Mouse (Mus musculus) frontal cortex, adult 2 months (tissue): Measurements from ENCODE around the gene Gm128. TPM values are rescaled to one million over a fixed set of nuclear protein-coding genes. Genes with fewer than 3 reads are reported as not detected.
A peak's percentile ranks its signal among the peaks of the same experiment; 100 is the strongest.

Source experiments
- DNase-seq, 2 experiments: peaks; one replicate each; pipeline ENCODE4 v3.0.0; 2022; ENCODE audit warnings: low spot score in 1 of 2; ENCODE audit errors: extremely low spot score in 1 of 2
- polyA plus RNA-seq: library from polyadenylated mRNA; depleted of rRNA; stranded (reverse); fragments of >200 nt; gene quantifications from 2 replicates; pipeline ENCODE4 v1.2.3, GENCODE M21; 2012

Gene Gm128
- polyA plus RNA-seq, 1 experiment, result 0.30 TPM

DNA sequence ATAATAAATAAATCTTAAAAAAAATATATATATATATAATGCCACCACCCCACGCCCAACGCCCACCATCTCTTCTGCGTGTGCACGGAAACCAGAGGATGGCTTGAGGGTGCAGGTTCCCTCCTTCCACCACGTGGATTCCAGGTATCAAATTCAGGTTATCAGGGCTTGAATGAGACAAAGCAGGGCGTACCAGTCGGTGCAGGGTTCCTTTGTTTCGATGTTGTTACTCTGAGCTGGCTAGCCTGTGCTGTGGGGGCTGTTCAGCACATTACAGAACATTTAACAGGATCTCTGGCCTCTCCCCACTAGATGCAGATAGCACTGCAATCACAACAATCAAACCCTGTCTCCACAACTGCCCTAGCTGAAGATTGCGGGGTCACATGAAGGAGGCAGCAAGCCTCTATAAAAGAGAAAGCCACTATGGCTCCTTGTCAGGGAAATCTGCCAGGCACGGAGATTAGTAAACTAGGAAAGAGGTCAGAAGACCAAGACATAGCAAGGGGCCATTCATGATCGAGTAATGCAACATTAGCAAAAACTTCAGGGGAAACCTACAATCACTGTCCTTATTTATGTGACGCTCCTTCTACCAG is 29.5 kb upstream of the Gm128 start:
- DNase-seq, result no peak

DNA sequence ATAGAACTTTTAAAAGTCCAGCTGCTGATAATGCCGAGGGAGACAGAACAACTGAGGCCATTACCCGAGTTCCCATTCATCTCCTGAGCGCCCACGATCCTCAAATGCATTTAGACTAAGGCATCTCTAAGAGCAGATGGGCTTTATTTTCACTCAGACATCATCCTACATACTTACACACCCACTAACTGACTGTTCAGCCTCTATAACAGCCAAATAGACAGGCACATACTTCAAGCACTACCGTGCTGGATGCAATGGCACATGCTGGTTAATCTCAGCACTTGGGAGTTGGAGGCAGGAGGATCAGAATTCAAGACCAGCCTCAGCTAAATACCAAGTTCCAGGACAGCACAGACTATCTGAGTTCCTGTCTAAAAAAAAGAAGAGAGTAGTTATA is 28.4 kb upstream of the Gm128 start:
- peak in 1 of 2 experiments; percentile 48 for DNase-seq

GRCm38 (mm10) chr3:95267855-95268254 is 26.5 kb upstream of the Gm128 start:
- DNase-seq, result no peak

GRCm38 (mm10) chr3:95266052-95266451 is 24.7 kb upstream of the Gm128 start:
- DNase-seq, result no peak

DNA sequence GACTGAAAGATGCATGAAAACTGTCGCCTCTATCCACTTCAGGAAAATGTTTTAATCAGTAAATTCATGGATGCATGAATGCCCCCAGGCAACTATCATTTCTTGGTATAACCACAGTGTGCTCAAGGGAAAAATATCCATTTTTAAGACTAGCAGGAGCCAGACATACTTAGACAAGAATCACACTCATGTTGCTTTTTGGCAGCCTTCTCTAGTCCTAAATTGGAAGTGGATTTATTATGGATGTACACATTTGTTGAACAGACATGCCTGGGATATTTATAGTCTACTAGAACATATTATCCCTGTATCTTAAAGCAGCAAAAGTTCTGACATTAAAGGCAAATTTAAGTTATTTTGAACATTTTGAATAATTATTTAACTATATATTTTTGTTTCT is 23.3 kb upstream of the Gm128 start:
- peak in 1 of 2 experiments; percentile 52 for DNase-seq

GRCm38 (mm10) chr3:95263089-95263739 is 21.8 kb upstream of the Gm128 start:
- peak in 1 of 2 experiments; percentile 67 for DNase-seq

DNA sequence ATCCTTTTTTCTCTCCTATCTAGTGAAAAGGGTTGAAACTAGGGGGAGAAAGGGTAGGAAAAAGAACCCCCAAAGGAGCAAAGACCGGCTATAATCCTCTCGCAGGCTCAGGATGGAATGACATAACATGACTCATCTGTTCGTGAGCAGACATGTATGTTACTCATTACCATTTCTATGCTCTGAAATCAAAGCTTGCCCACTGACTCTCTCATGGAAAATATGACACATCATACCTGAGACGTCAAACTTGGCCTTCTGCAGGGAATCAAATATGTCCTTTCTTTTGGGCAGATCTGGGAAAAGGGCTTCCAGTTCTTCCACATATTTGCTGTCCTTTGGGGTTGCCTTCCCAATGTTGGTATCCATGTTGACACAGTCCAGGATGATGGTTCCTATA is 20.6 kb upstream of the Gm128 start:
- no peak for DNase-seq

DNA sequence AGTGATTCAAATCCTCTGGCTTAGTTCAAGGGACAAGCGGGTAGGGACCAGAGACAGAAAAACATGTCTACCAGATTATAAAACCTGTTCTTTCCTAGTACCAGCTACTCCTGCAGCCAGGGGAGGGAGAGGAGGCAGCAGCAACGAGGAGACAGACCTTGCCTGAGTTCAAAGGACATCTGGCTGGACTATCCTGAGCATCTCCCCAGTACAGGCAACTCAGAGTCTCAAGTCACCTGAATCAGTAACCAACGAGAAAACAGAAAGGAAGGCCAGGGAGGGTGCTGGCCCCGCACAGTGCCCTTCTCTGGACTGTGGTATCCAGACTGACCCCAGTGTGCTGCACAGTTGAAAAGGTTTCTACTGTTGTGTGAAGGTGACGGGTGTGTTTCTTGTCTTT is 15.5 kb upstream of the Gm128 start:
- DNase-seq, result no peak

DNA sequence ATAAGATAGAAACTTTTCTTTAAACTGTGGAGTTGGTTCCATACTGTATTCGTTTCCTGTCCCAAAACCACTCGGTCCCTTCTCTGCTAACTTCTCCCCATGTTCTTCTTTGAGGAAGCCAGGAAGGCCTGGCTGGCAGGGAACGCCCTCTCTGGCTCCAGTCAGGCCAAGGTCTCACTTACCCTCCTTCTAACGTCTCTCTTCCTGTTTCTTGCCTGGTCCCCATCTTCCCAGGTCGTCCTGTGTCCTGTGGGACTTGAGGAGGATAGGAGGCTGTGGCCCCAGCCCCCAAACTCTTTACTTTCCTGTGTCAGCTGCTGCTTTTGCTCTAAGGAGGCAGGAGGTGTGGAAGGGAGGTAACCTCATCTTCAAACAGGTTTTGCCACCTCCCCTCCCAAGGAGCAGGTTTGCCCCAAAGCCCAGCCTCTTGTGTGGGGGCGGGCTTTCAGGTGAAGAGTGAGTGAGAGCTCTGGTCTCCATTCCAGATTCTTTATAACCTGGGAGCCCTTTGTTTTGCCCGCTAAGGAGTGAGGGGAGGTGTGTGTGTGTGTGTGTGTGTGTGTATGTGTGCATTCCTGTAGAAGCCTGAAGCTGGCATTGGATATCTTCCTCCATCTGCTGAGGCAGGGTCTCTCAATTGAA is 9.5 kb upstream of the Gm128 start, which contains the start of gene Bnipl:
Gene Bnipl, minus strand, starts transcription at position 411 of the 642 bp plus-strand sequence.
- DNase-seq, result no peak

DNA sequence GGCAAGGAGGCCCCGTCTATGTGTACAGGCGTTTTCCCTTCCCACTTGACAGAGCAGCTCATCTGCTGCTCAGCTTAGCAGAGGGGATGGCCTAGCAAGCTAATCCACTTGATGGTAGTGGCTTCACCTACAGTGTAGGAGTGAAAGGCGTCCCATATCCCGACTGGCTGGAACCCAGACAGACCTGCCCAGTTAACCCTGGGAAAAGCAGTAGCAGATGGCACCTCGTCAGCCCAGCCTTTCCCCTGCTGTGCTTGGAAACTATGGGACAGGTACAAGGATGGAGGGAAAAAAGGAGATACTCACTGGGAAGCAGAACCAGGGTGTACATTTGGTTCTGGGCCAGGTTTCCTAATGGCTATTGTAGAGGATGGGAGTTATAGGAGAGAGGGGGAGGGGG is 9.0 kb upstream of the Gm128 start:
- no peak for DNase-seq

GRCm38 (mm10) chr3:95247660-95248336 is 6.4 kb upstream of the Gm128 start:
- DNase-seq, result no peak

DNA sequence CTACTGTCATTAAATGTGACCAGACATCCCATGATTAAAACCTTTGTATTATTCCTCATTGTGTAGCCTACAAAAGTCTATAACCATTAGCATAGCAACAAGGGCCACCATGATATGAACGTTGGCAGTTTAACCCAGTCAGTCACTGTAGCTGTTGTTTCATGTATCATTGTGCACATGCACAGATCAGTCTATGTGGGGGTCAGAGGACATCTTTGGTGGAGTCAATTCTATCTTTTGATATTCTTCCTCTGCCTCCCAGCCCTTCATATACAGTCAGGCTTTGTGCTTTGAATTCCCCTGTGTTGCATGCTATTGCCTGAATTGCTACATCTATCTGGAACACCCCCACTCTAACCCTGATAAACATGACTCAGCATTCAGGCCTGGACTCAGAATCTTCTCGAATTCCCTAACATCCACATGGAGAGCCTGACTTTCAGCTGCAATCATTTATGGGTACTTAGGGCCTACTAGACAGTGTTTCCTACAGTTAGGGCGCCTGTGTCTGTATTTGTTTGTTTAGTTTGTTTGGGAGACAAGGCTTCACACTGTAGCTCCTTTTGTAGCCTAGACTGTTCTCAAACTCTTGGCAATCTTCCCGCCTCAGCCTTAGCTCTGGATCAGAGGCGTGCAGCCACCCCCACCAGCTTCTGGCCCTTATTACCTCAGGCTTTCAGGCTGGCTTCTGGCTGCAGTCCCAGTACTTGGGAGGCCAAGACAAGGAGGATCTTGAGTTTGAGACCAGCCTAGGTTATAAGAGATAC is 5.2 kb upstream of the Gm128 start:
- peak; percentile 46 to 75 for DNase-seq

GRCm38 (mm10) chr3:95243086-95243485 is 1.7 kb upstream of the Gm128 start:
- DNase-seq, result no peak

- DNase-seq, result no peak
Measured at GRCm38 (mm10) chr3:95240900-95241299, 498 bp downstream of the Gm128 start.

- DNase-seq, result no peak
Measured at GRCm38 (mm10) chr3:95239971-95240370, 1.4 kb downstream of the Gm128 start.

- DNase-seq, result no peak
Measured at GRCm38 (mm10) chr3:95239022-95239421, 2.4 kb downstream of the Gm128 start.

DNA sequence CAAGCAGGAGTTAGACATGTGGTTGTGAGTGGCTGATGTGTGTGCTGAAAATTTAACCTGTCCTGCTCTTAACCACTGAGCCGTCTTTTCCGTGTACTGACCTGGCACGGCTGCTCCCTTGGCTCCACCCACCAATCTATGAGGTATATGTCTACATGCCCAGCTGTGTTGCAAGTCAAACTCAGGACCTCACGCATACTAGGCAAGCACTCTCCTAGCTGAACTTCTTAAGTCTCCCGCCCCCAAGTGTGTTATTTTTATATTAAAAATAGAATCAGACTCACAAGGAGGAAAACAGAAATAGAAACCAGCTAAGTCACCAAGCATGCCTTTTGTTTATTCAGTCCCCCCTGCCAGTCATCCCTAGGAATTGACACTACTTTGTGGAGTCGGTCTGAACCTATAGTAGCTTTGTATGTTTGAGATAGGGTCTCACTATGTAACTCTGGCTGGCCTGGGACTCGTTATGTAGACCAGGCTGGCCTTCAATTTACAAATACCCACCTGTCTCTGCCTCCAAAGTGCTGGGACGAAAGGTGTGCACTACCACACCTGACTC is 3.8 kb downstream of the Gm128 start:
- DNase-seq, result no peak

- DNase-seq, result no peak
Measured at GRCm38 (mm10) chr3:95235386-95236301, 5.8 kb downstream of the Gm128 start.

DNA sequence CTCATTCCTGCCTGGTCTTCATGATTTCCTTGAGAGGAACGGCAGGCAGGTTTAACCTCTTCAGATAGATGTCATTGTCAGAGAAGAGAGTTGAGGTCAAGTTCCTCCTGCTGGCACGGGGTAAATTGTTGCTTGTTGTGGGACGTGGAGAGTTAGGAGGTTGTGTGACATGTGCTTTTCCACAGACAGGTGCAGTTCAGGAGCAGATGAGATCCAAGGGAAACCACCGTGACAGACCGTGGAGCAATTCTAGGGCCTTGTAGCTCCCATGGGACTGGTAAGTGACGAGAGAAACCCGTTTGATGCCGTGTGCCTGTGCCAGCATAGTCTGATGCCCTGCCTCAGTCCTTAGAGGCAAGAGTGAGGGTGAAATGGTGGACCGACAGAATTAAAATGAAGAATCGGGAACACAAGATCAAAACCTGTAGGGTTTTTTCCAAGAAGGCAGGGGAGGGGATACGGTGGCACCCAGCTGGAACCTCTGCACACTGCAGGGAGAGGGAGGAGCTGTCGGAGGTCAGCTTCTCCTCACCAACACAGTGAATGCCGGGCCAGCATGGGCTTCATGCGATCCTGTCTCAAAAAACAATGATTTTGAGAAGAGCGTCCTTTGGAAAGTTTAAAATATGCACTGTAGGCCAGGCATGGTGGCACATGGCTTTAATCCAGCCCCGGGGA is 8.0 kb downstream of the Gm128 start:
- DNase-seq, result no peak
